Mouse (Mus musculus) bone marrow, adult 2 months (tissue): ENCODE data around the gene Spcs2.
"Not testable (repeated sequence)": the region's sequence is repeated elsewhere in the genome, so short reads cannot be mapped to it uniquely, and the experiment has no call there.

Experiments
- CTCF ChIP-seq: fragments of 200-500 bp; IDR thresholded peaks from 2 replicates; pipeline ENCODE4 v1.5.1; 2011; ENCODE audit warnings: low read length, control low read depth; ENCODE audit not compliant: control insufficient read depth, insufficient read depth
- POLR2A ChIP-seq: fragments of 200-500 bp; IDR thresholded peaks from 2 replicates; pipeline ENCODE4 v1.6.1; 2011; ENCODE audit warnings: low read depth, mild to moderate bottlenecking, control low read depth, low read length, borderline replicate concordance; ENCODE audit not compliant: control insufficient read depth

- not testable (repeated sequence) for TF ChIP-seq CTCF, POLR2A
Observed at GRCm38 (mm10) chr7:99804033-99804432, 59.2 kb downstream of the Spcs2 start.
